Mouse (Mus musculus): Measurements from ENCODE around the gene Zfp423. TPM values are rescaled to one million over a fixed set of nuclear protein-coding genes. Genes with fewer than 3 reads are reported as not detected.

Gene Zfp423
- total RNA-seq, 1 experiment from 2014 or later = not detected

DNA sequence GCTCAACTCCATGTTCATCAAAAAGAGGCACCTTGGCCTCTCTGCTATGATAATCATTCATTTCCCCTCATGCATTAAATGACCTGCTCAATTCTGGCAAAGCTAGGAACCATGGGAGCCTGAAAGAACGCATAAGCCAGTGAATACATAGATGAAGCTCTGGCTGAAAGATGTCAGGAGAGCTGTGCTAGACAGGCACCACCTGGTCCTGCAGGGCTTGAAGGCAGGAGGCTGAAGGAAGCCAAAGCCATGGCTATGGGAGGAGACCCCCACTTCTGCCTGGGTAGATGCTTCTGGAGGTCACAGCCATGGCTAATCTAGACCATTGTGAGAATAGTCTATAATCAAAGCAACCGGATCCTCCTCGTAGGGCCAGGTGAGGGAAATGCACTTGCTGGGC lies 183.5 kb downstream of the Zfp423 start:
- no peak for ATAC-seq (ENCODE audit: extremely low read depth, insufficient number of reproducible peaks, low FRiP score, poor library complexity, severe bottlenecking)

DNA sequence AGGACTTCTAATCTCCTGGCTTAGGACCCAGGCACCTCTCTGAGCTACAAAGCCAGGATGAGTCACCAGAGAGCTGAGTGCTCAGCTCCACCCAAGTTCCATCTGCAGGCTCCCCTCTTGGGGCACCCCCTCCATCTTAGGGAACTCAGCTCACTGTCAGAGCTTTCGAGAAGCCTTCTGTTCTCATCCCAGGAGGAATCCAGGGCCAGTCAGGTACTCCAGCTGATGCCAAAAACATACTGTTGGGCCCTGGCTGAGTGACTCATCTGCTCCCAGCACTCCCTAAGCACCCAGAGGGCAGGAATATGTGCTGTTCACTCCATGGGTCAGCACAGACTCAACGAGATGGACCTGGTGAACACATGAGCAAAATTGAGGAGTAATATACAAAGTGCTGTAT lies 184.4 kb downstream of the Zfp423 start:
- ATAC-seq (ENCODE audit: extremely low read depth, insufficient number of reproducible peaks, low FRiP score, poor library complexity, severe bottlenecking) = no peak

DNA sequence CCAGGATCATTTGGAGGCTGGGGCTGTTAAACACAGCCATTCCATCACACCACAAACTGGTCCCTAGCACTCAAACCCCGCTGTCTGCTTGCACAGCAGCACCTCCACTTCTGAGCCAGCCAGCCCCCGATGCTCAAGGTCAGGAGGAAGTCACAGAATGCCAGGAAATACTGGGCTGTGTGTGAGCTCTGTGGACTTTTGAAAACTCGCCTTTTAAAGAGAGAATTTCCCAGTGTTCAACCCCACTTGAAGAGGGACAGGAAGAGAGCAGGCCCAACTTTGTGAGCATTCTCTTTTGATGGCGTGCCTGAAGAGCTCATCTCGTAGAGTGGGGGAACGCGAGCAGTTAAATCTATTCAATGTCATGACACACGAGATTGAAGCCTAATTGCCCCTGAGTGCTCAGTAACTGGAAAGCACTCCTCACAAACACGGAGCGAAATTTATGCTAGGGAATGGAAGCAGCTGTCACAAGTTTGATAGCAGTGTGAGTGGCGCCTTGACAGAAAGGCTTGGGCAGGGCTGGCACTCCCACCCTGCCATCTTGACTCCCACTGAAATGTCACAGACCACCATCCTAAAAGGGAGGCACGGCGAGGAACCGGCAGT lies 186.4 kb downstream of the Zfp423 start:
- no peak for ATAC-seq (ENCODE audit: extremely low read depth, insufficient number of reproducible peaks, low FRiP score, poor library complexity, severe bottlenecking)

DNA sequence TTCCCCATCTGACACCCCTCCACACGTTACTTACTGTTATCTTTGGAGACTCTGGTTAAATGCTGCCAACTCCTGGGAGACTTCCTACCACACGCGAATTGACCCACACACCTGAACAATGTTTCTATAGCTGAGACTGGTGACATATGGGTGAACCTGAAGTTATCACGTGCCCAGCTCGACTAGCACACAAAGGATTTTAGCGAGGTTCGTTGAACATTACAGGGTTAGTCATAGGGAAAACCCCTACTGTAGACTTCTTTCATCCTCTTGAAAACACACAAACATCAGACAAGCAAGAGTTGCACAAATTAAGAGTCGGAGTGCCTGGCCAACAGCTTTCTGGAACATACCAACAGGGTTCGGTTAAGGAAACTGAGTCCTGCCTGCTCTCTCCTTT lies 191.5 kb downstream of the Zfp423 start:
- ATAC-seq (ENCODE audit: extremely low read depth, insufficient number of reproducible peaks, low FRiP score, poor library complexity, severe bottlenecking) = no peak

DNA sequence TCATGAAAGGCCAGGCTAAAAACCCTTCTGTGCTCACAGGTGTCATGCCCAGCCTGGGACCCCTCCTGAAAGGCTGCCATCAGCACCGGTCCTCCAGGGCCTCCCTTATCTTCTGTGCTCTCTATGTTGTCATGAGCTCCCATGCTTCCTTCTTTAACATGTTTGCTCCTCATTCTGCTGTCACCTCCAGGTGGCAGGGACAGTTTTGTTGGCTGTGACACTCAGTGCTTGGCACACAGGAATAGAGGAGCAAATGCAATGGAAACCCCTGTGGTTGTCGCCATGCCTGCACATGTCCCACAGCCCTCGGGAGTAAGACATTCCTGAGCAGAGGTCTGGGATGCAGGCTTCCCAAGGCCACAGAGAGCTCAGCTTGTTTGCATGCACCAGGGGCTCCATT lies 194.1 kb downstream of the Zfp423 start:
- no peak for ATAC-seq (ENCODE audit: extremely low read depth, insufficient number of reproducible peaks, low FRiP score, poor library complexity, severe bottlenecking)

DNA sequence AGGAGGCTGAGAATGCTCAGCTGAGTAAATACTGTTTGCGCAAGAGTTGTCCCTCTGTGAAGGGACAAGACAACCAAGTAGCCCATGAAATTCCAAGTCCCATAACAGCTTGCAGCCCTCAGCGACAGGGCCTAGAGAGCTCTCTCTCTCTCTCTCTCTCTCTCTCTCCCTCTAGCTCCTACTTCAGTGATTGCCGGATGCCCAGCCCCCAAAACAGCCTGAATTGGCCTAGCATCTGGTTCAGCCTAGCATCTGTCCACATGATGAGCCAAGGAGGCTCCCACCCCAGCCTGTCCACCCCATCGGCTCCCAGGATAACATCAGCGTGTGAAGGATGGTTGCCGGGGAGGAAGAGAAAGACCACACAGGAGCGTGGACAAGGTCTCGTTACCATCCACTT lies 200.6 kb downstream of the Zfp423 start:
- no peak for ATAC-seq (ENCODE audit: extremely low read depth, insufficient number of reproducible peaks, low FRiP score, poor library complexity, severe bottlenecking)

DNA sequence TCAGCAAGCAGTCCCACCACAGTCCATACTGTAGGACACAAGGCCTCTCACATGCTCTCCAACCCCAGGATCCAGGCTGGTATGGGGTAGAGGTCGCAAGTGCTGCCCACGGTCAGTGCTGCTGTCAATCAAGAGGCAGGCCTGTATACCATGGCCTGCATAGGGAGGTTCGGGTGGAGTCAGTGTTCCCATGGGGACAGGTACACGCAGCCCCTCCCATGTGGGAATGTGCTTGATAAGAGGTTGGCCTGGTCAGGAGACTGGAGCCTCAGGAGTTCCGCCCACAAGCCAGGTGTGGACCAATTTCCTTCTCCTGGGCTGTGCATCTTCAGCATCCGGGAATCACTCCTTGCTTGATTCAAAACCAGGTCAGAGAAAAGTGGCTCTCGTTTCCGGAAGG lies 204.5 kb downstream of the Zfp423 start:
- ATAC-seq (ENCODE audit: extremely low read depth, insufficient number of reproducible peaks, low FRiP score, poor library complexity, severe bottlenecking) = no peak

DNA sequence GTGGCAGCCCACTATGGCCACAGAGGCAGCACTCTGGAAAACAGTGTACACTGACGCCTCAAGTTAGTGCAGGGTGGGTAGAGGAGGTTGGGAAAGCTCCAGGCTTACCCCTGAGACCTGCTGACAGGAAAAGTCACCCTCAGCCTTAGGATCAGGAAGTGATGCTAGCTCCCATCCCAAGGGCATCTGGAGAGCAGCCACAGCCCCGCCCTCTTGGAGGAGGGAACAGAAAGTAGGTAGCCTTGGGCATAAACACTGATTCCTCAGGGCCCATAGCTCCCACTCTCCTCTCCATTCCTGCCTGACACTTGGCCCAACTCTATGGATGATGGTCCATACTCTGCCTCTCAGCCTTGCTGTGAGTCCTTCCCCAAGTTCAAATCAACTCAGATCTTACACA lies 205.8 kb downstream of the Zfp423 start:
- ATAC-seq (ENCODE audit: extremely low read depth, insufficient number of reproducible peaks, low FRiP score, poor library complexity, severe bottlenecking) = no peak

DNA sequence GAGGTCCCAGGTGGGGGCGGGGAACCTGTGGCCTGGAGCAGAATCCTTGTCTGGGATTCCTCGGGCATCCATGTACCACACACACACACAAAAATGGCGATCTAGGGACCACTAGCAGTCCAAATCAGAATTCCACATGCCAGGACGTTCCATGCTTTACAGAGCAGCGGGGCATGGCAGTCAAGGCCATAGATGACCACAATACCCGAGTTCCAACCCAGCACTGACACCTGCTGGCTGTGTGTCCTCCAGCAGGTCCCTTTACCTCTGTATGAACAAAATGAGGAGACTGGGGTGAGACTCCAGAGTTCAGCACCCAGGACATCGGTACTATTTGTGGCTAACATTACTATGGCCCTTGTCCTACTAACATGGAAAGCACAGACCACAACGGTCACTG lies 206.2 kb downstream of the Zfp423 start:
- no peak for ATAC-seq (ENCODE audit: extremely low read depth, insufficient number of reproducible peaks, low FRiP score, poor library complexity, severe bottlenecking)

DNA sequence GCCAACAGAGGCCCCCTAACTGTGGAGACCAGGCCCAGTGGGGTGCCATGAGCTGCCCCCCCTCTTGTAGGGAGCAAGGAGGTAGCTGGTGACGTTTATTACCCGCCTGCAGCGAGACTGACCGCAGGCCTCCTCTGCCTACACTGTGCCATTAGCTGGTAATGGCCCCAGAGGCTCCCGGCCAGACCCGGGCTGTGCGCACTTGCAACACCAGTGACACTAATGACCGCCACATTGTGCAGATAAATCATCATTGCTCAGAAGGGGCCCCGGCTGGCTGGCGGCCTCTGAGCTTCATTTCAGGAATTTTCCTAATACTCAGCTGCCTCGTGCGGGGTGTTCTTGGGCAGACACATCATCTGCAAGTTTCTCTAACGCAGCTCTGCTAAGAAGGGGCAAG lies 206.7 kb downstream of the Zfp423 start:
- ATAC-seq (ENCODE audit: extremely low read depth, insufficient number of reproducible peaks, low FRiP score, poor library complexity, severe bottlenecking) = no peak

DNA sequence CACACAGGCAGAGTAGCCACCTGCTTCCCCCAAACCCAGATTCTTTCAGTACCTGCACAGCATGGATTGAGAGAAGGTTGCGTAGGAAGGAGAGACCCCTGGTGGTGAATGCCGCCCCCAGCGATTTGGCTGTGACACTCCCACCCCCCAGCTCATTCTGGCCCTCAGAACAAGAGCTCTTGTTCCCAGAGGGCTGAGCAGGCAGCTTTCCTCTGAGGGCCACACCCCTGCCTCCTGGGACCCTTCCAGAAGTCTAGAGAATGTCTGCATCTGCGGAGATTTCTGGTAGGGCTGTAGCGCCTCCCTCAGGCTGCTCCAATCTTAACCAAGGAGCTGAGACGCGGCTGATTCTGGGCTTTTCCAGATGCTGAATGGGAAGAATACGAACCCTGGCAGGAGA lies 211.8 kb downstream of the Zfp423 start:
- ATAC-seq (ENCODE audit: extremely low read depth, insufficient number of reproducible peaks, low FRiP score, poor library complexity, severe bottlenecking) = no peak

DNA sequence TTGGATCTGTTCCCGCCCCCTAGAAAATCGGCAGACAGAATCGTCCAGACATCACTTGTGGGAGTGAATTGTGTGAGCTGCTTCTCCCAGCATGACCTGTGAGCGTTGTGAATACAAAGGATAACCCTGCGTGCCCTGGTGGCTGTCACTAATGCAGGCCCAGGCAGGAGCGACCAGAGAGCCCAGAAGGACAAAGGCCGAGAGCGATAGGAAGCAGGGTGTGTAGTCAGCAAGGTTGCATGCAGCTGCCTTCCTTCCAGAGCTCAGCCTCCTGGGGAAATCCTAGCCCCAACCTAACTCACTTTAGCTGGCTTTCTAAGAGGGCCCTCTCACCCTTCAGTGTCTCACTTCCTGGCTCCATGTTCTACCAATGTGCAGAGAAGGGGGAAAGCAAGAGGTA lies 212.3 kb downstream of the Zfp423 start:
- ATAC-seq (ENCODE audit: extremely low read depth, insufficient number of reproducible peaks, low FRiP score, poor library complexity, severe bottlenecking) = no peak

DNA sequence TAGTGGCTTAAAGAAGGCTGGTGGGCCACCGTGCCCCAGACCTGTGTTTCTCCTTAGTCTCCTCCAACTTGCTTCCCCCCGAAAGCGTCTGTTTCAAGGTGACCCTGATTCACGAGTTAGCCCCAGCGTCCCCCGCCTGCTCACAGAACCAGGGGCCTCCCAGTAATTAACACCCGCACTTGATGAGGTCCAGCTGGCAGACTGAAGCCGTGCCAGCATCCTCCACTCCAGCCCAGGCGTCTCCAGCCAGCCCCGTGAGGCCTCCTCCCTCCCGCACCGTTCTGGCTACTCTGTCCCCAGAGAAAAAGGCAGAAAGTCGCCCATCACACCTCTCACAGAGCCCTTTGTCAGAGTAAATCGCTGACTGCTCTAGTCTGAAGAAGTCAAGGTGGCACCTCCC lies 213.3 kb downstream of the Zfp423 start:
- ATAC-seq (ENCODE audit: extremely low read depth, insufficient number of reproducible peaks, low FRiP score, poor library complexity, severe bottlenecking) = no peak

DNA sequence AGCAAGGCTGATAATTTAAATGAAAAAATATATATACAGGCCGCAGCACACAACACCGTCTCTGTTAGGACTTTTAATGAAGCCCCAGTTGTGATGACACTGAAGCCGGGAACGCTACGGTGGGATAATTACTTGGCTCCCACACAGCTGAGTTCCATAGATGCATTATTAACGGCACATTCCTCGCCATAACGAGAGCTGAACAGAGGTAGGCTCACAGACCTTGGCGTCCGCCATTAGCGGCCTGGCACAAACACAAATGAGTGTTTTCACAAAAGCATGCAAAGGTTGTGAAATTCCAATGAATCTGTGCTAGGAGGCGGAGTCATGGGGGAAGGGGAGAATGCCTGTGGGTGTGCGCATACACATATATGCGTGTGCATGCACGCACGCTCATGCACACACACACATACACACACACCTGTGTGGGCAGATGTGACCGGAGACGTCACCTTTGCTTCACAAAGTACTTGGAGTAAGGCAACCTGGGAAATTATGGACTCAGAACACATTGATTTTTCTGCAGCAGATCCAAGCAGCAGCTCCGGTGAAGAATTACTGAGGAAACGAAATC lies 214.2 kb downstream of the Zfp423 start:
- no peak for ATAC-seq (ENCODE audit: extremely low read depth, insufficient number of reproducible peaks, low FRiP score, poor library complexity, severe bottlenecking)

DNA sequence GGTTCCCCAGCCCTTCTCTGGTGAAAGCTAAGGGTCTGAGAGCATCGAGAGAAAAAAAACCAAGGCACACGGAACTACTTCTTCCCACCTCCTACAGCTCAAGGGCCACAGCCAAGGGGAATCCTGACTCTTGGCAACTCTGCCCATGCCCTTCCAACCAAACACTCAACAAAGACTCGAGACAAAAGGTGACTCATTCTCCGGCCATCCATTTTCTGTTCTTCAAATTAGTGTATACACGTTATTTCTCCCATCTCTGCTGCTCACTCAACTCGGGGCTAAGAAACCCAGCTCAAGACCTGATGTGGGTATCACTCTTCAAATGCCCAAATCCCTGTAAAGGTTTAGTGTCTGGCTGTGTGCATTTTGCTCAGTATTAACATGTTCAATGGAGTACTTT lies 214.8 kb downstream of the Zfp423 start:
- no peak for ATAC-seq (ENCODE audit: extremely low read depth, insufficient number of reproducible peaks, low FRiP score, poor library complexity, severe bottlenecking)

DNA sequence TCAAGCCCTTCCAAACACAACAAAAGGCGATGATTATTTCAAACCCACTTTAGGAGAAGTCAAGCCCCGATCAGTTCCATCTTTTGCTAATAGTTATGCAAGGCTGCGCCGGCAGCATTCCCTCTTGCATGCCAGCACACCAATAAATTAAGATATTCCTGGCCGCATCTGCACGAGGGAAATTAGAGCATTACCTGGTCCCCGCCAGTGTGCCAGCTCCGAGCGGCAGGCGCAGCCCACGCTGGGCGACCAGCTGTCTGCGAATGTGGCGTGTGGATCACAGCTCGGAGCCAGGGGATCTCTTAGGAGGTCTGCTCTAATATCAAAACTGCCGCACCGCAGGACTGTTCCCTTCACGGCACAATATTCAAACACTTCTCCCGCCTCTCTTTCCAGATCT lies 217.4 kb downstream of the Zfp423 start:
- ATAC-seq (ENCODE audit: extremely low read depth, insufficient number of reproducible peaks, low FRiP score, poor library complexity, severe bottlenecking) = no peak

DNA sequence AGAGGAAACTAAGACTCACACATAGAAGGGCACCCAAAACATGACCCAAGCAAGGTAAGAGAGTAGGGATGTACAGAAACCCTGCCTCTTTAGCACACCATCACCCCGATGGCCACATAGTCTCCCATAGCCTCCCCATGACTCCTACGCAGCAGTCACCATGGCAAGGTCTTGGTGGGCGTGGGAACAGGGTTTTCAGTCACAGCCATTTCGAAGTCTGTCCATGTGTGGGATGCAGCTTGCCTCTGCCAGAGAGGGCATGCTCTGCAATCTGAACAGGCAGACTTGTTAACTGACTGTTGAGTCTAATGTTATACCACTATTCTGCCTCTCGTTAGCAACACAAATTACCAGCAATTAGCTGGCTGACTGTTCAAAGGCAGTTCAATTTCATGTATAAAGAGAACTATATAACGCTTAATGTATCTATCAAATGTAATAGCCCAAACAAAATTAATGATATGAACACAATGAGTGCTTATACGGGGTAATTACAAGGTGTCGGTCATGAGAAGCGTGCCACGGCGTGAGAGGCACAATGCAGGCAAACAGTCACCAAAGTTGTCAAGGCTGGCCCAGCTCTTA lies 218.4 kb downstream of the Zfp423 start:
- no peak for ATAC-seq (ENCODE audit: extremely low read depth, insufficient number of reproducible peaks, low FRiP score, poor library complexity, severe bottlenecking)

DNA sequence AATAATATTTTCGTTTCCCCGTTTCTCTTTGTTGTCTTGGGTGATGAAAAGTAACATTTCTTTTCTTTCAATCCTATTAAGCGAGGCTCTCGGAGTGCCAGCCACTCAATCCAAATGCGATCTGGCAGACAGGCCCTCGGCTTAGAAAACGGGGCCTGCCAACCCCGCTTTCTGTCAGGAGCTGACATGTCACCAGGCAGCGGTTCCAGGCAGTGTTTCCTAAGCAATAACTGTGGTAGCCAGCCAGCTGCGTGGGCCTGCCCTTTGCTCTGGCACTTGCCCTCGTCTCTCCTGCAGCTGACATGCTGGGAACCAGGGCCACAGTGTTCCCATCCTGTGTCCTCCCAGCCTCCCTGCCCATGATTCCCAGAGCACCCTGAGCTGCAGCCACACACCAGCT lies 221.5 kb downstream of the Zfp423 start:
- ATAC-seq (ENCODE audit: extremely low read depth, insufficient number of reproducible peaks, low FRiP score, poor library complexity, severe bottlenecking) = no peak

DNA sequence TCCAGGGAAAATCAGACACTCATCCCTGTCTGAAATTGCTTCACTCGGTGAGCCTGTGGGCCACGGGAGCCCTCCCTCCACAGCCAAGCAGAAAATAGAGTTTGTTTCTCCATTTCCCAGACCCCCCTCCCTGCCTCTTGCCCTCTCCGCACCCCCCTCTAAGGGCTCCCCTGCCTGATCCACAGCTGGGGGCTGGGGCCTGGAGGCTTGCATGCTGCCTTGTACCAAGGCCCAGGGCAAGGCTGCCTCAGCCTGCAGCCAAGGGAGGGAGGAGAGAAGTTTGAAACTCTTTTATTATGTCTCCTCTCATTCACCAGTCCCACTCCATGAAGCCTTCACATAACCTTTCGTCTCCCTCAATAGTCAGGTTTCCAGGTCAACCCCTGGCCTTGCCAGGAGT lies 224.5 kb downstream of the Zfp423 start:
- ATAC-seq (ENCODE audit: extremely low read depth, insufficient number of reproducible peaks, low FRiP score, poor library complexity, severe bottlenecking) = no peak

DNA sequence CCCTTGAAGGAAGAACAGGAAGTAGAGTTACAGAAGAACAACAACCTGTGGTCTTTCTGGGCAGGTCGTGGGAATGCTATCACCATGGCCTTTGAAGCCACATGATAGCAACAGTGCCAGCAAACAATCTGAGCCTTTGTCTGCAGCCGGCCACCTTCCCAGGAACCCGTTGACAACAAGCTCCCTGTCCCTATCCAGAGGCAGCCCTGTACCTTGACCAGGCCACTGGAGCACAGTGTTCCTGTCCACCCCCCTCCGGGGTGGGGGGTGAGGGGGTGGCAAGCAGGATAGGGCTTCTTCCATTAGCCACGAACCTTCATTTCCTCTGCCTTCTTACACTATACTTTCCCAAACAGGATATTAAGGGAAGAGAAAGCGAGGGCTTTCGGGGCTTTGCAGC lies 224.9 kb downstream of the Zfp423 start:
- no peak for ATAC-seq (ENCODE audit: extremely low read depth, insufficient number of reproducible peaks, low FRiP score, poor library complexity, severe bottlenecking)

DNA sequence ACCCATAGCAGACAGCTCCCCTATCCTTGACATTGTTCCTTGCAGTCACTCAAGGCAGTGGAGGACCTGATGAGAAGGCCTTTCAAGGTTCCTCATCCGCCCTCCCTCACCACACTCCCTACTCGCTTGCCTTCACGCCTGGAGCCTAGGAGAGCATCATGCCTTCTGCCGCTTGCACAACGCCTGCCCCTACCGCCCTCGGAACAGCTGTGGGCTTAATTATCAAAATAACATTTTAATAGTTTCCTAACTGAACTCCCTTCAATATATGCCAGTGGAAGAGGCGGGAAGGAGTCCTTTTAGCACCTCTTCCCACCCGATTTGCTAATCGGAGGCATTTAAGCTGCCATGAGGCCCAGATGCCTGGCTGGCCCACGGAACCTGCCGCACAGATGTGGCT lies 228.3 kb downstream of the Zfp423 start:
- ATAC-seq (ENCODE audit: extremely low read depth, insufficient number of reproducible peaks, low FRiP score, poor library complexity, severe bottlenecking) = no peak

Data from neutrophil, adult 5-6 weeks (primary cell).